Mouse (Mus musculus) G1E (cell line): Measurements from ENCODE around the gene Specc1l.

Experiments
- GATA1 ChIP-seq: IDR thresholded peaks from 2 replicates; pipeline ENCODE4 v1.6.1; 2012; ENCODE audit warnings: borderline replicate concordance, low read length, inconsistent platforms, mixed read lengths
- TAL1 ChIP-seq: conservative IDR thresholded peaks from 2 replicates; pipeline ENCODE4 v1.6.1; 2012; ENCODE audit warnings: low read depth, low read length, inconsistent platforms, mixed read lengths

DNA sequence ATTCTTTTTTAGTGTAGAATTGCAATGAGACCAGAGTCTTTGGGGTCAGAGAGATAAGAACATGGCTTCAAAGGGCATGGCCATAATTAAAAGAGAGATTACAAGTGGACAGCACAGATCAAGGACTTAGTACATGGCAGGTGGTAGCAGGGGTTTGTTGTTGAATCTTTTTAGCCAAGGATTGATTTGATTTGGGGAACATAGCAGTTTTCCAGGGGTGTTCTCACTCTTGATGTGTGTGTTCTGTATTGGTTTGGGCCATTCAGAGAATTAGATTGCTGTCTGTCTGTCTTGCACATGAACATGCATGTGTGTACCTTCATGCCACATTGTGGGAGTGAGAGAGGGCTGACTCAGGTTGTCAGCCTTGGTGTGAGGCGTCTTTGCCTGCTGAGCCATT lies 20.0 kb downstream of the Specc1l start:
- no peak for TF ChIP-seq TAL1
- TF ChIP-seq GATA1 = no peak
